Mouse (Mus musculus): ENCODE results near the gene Aim2. TPM values are rescaled to one million over a fixed set of nuclear protein-coding genes. Genes with fewer than 3 reads are reported as not detected.
"Not testable (repeated sequence)": the region's sequence is repeated elsewhere in the genome, so short reads cannot be mapped to it uniquely, and the experiment has no call there.

The Aim2 gene
- total RNA-seq, 1 experiment from 2014 or later: 0.37 TPM

- DNase-seq: peak; percentile 5
These were observed 106.1 kb downstream of the Aim2 start for GRCm38 (mm10) chr1:173456761-173457160.

- not testable (repeated sequence) for DNase-seq
These were observed 129.9 kb downstream of the Aim2 start for GRCm38 (mm10) chr1:173480399-173481181.

GRCm38 (mm10) chr1:173481182-173481574, 130.5 kb downstream of the Aim2 start:
- not testable (repeated sequence) for DNase-seq

- not testable (repeated sequence) for DNase-seq
These were observed 140.3 kb downstream of the Aim2 start, which contains the start of gene Ifi206 for GRCm38 (mm10) chr1:173490812-173491480. TSS of gene Ifi206 (minus strand) at chr1:173491041.

GRCm38 (mm10) chr1:173491483-173491882, 140.8 kb downstream of the Aim2 start:
- DNase-seq: not testable (repeated sequence)

- DNase-seq: not testable (repeated sequence)
These were observed 159.9 kb downstream of the Aim2 start for GRCm38 (mm10) chr1:173510595-173510994.

Other genes with a start within 250 kb of the Aim2 start
- not detected in 2 replicates for gene Olfr1408, start 213.5 kb upstream of the Aim2 start, total RNA-seq (2021)
- gene Olfr1406, start 160.2 kb upstream of the Aim2 start, total RNA-seq (2021): not detected in 2 replicates
- not detected in 2 replicates for gene Olfr218, start 153.1 kb upstream of the Aim2 start, total RNA-seq (2021)
- gene Olfr1404, start 138.5 kb upstream of the Aim2 start, total RNA-seq (2021): not detected in 2 replicates
- gene Fcer1a, start 123.7 kb upstream of the Aim2 start, total RNA-seq (2021): not detected in 2 replicates
- not detected in 2 replicates for gene Olfr418, start 84.9 kb upstream of the Aim2 start, total RNA-seq (2021)
- gene Mptx2, start 73.1 kb upstream of the Aim2 start, total RNA-seq (2021): not detected in 2 replicates
- gene Ackr1, start 17.1 kb upstream of the Aim2 start, total RNA-seq (2021): 2.8 and 6.0 TPM in 2 replicates
- 9.7 and 11.2 TPM in 2 replicates for gene Cadm3, start 16.8 kb downstream of the Aim2 start, total RNA-seq (2021)
- 0.19 and 2.7 TPM in 2 replicates for gene Ifi206, start 140.2 kb downstream of the Aim2 start, total RNA-seq (2021)
- 0.22 and 1.4 TPM in 2 replicates for gene Ifi214, start 185.1 kb downstream of the Aim2 start, total RNA-seq (2021)
- gene Ifi213, start 248.4 kb downstream of the Aim2 start, total RNA-seq (2021): 0.11 and 3.6 TPM in 2 replicates

All from adrenal gland, postnatal 14 days (tissue).